Mouse (Mus musculus): ENCODE results near the gene Gmds.

- TF ChIP-seq POLR2A (IDR thresholded peaks at IDR 0.05; ENCODE audit: control insufficient read depth, extremely low read depth, insufficient read depth, low read length, poor library complexity) (no peak), CTCF (IDR thresholded peaks at IDR 0.05; ENCODE audit: borderline replicate concordance, control insufficient read depth, extremely low read depth, insufficient read depth, low read length, poor library complexity) (no peak)
These were observed 285.0 kb downstream of the Gmds start for GRCm38 (mm10) chr13:32053587-32053986.

All from thymus, adult 2 months (tissue).